Mouse (Mus musculus) ES-Bruce4 (cell line): ENCODE measurements at regions not wholly inside any gene's neighbourhood (a gene's known extent, or its start where the extent isn't known, plus 50 kb on each side); places are given as distances from the start of the nearest gene placed in this dataset.

Experiments
- H3K27ac ChIP-seq: 2 replicates; pipeline ENCODE4 v1.5.1; 2012; ENCODE audit warnings: low read length, inconsistent platforms; ENCODE audit not compliant: insufficient read depth
- H3K27me3 ChIP-seq: 2 replicates; pipeline ENCODE4 v1.6.1; 2012; ENCODE audit warnings: mild to moderate bottlenecking, low read length, inconsistent platforms; ENCODE audit not compliant: control insufficient read depth, poor library complexity, insufficient read depth, severe bottlenecking
- H3K36me3 ChIP-seq: 2 replicates; pipeline ENCODE4 v1.6.1; 2012; ENCODE audit warnings: inconsistent platforms, mild to moderate bottlenecking, low read length, moderate library complexity; ENCODE audit not compliant: control insufficient read depth, poor library complexity, insufficient read depth, severe bottlenecking
- H3K4me1 ChIP-seq: one replicate; pipeline ENCODE4 v1.8.1; 2011; ENCODE audit warnings: low read length; ENCODE audit not compliant: control insufficient read depth, insufficient read depth
- H3K4me3 ChIP-seq: 2 replicates; pipeline ENCODE4 v1.5.1; 2011; ENCODE audit warnings: low read depth, mild to moderate bottlenecking, low read length
- H3K9ac ChIP-seq: 2 replicates; pipeline ENCODE4 v1.6.1; 2012; ENCODE audit warnings: low read depth, mild to moderate bottlenecking, inconsistent platforms; ENCODE audit not compliant: poor library complexity, severe bottlenecking
- H3K9me3 ChIP-seq: replicated peaks from 2 replicates; pipeline ENCODE4 v1.6.1; 2012; ENCODE audit warnings: mild to moderate bottlenecking, low read length, inconsistent platforms; ENCODE audit not compliant: control insufficient read depth, poor library complexity, insufficient read depth, severe bottlenecking
- CTCF ChIP-seq: IDR thresholded peaks from one replicate; pipeline ENCODE4 v1.8.1; 2011; ENCODE audit warnings: low read depth, low read length
- EP300 ChIP-seq: IDR thresholded peaks from 2 replicates; pipeline ENCODE4 v1.6.1; 2011; ENCODE audit warnings: low read depth, low read length; ENCODE audit not compliant: insufficient read depth
- POLR2A ChIP-seq: IDR thresholded peaks from one replicate; pipeline ENCODE4 v1.8.1; 2011; ENCODE audit warnings: low read length; ENCODE audit not compliant: insufficient read depth

GRCm38 (mm10) chr3:52703751-52704150 lies 313.3 kb downstream of the Cog6 start:
- TF ChIP-seq CTCF (no peak), EP300 (no peak), POLR2A (no peak)
- H3K27ac ChIP-seq, result no peak overlapping the region
- no peaks in the 10 kb centered on the region for H3K4me1 ChIP-seq
- H3K9me3 ChIP-seq, result 0 out of 2 replicates have a peak, but pooled peaks cover under 1% of the 10 kb centered on the region
- H3K9ac ChIP-seq, result no peak overlapping the region
- no peaks in the 10 kb centered on the region for H3K27me3 ChIP-seq
- H3K4me3 ChIP-seq, result no peak overlapping the region
- no peaks in the 10 kb centered on the region for H3K36me3 ChIP-seq

- H3K36me3 ChIP-seq, result no peaks in the 10 kb centered on the region
- no peaks in the 10 kb centered on the region for H3K27me3 ChIP-seq
- no peaks in the 10 kb centered on the region for H3K4me1 ChIP-seq
- no peak overlapping the region for H3K9ac ChIP-seq
- H3K9me3 ChIP-seq, result peaks cover 6% of the 10 kb centered on the region; the same call in 1 of the 2 replicates
- H3K27ac ChIP-seq, result no peak overlapping the region
- no peak overlapping the region for H3K4me3 ChIP-seq
- TF ChIP-seq POLR2A, result no peak
- no peak for TF ChIP-seq CTCF
- no peak for TF ChIP-seq EP300
Measured at GRCm38 (mm10) chr3:52702962-52703361, 314.1 kb downstream of the Cog6 start.

- Histone ChIP-seq H3K4me1 (no peaks in the 10 kb centered on the region), H3K27me3 (no peaks in the 10 kb centered on the region), H3K9me3 (peaks cover 7% of the 10 kb centered on the region), H3K27ac (no peak overlapping the region), H3K9ac (no peak overlapping the region), H3K36me3 (no peaks in the 10 kb centered on the region), H3K4me3 (no peak overlapping the region)
- no peak for TF ChIP-seq EP300
- TF ChIP-seq CTCF, result no peak
- no peak for TF ChIP-seq POLR2A
Measured at GRCm38 (mm10) chr3:52701601-52702000, 315.4 kb downstream of the Cog6 start.

GRCm38 (mm10) chr3:52693813-52694212 lies 323.2 kb downstream of the Cog6 start:
- Histone ChIP-seq H3K9ac (no peak overlapping the region), H3K27me3 (no peaks in the 10 kb centered on the region), H3K4me1 (no peaks in the 10 kb centered on the region), H3K9me3 (peaks cover 7% of the 10 kb centered on the region), H3K4me3 (no peak overlapping the region), H3K27ac (no peak overlapping the region), H3K36me3 (no peaks in the 10 kb centered on the region)
- TF ChIP-seq POLR2A (no peak), EP300 (no peak), CTCF (no peak)

GRCm38 (mm10) chr3:52685434-52686181 lies 331.4 kb downstream of the Cog6 start:
- Histone ChIP-seq H3K4me3 (no peak overlapping the region), H3K9me3 (peaks cover 8% of the 10 kb centered on the region; the same call in 1 of the 2 replicates), H3K4me1 (no peaks in the 10 kb centered on the region), H3K36me3 (no peaks in the 10 kb centered on the region), H3K27me3 (no peaks in the 10 kb centered on the region), H3K9ac (no peak overlapping the region), H3K27ac (no peak overlapping the region)
- TF ChIP-seq POLR2A (no peak), CTCF (no peak), EP300 (no peak)

GRCm38 (mm10) chr3:52680824-52681388 lies 336.1 kb downstream of the Cog6 start:
- H3K27me3 ChIP-seq, result no peaks in the 10 kb centered on the region

More at GRCm38 (mm10) chr3:52680824-52681388, 336.1 kb downstream of the Cog6 start:
- H3K9me3 ChIP-seq, result peaks cover 8% of the 10 kb centered on the region; the same call in 1 of the 2 replicates
- no peak for TF ChIP-seq POLR2A
- TF ChIP-seq EP300, result no peak
- no peak for TF ChIP-seq CTCF
- H3K9ac ChIP-seq, result no peak overlapping the region
- no peaks in the 10 kb centered on the region for H3K36me3 ChIP-seq
- H3K4me1 ChIP-seq, result no peaks in the 10 kb centered on the region
- no peak overlapping the region for H3K4me3 ChIP-seq
- no peak overlapping the region for H3K27ac ChIP-seq
